Mouse (Mus musculus) T-helper 17 cell (primary cell): Measurements from ENCODE around the gene Fbxl17.

Experiments used
- in situ Hi-C, 2 experiments: fragments of 300-600 bp; cut with MboI, MseI; formaldehyde crosslinking; loops; 1 replicate in 1 of 2; 2 replicates in 1 of 2; pipeline ENCODE4 v1.15.1; 2025; ENCODE audit warnings: high pct_unique_total_duplicates in 2 of 2

Gene Fbxl17

DNA sequence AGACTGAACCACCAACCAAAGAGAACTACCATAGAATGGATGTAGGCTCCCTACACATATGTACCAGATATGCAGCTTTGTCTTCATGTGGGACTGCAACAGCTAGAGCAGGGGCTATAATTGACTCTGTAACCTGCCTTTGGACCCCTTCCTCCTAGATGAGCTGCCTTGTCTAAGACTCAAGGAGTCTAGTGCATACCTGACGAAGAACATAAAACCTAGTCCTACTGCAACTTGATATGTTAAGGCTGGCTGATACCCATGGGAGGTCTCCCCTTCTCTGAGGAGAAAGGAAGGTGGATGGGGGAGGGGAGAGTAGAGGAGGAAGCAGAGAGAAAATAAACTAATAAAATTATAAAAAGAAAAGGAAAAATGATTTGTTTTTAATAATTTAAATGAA lies 273.9 kb downstream of the Fbxl17 start:
- in situ Hi-C loops, result no loop called here

DNA sequence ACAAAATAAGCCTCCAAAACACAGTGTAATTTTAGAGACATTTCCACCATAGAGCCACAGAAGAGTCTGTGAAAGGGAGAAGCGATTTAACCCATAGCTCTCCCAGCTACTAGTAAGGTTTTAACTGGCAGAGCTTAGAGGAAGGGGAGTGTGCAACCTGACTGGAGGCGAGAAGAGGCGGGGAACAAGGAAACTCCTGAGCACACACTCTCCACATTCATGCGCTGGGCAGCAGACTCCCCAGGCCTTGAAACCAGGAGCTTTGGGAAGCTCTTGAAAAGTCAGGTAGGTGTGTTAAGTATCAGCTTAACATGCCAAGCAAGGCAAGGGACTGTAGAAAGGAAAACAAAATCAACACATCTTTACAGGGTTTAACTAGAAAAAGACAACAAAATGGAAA lies 276.1 kb downstream of the Fbxl17 start:
- in situ Hi-C loops, result no loop called here

DNA sequence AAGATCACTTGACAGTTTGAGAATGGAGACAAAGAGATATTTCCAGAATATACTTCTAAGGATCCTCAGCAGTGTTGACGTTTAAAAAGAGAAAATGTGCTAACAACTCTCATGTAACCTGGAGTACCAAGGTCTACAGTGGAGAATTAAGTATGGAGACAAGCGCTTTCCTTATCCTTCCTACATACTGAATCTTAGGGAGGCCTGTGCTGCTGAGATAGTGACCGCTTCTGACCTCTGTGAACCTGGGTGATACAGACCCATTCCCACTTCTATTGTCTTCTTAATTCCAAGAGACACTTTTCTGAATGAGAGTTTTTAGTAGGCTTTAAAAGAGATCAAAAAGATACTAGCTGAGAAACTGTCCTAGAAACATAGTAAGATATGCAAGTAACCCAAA lies 278.2 kb downstream of the Fbxl17 start:
- in situ Hi-C loops, result no loop called here

DNA sequence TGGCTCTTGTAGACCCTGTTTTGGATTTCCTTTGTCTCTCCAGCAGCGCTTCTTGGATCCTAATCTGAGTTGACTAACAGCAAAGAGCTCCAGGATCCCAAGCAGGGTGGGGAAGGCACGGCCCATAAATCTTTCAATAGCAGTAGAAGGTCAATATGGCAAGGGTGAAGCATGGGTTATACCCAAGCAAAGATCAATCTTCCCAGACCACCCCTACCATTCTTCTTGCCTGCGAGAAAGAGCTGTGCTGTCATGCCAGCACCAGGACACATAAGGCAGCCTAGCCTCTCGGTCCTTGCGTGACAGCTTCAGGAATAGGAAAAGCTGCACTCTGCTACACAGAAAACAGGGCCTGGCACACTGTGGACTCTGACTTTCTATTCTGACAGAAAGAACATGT lies 279.0 kb downstream of the Fbxl17 start:
- in situ Hi-C loops, result no loop called here

DNA sequence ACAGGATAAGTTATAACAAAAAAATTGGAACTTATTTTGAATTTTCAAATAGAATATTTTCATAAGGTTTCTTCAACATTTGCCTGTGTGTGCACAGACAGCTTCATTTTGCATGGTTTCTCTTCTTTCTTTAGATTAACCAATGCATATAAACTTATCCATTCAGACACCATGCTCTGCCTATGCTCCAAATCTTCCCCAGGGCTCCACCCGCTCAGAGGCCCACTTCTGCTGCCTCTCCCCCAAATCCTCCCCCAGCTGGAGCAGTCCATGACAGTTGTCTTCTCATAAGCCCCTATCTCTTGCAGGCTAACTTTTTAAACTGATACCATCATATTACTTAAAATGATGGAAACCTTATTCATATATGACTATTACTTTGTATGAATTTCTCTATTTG lies 282.8 kb downstream of the Fbxl17 start:
- in situ Hi-C loops, result no loop called here

DNA sequence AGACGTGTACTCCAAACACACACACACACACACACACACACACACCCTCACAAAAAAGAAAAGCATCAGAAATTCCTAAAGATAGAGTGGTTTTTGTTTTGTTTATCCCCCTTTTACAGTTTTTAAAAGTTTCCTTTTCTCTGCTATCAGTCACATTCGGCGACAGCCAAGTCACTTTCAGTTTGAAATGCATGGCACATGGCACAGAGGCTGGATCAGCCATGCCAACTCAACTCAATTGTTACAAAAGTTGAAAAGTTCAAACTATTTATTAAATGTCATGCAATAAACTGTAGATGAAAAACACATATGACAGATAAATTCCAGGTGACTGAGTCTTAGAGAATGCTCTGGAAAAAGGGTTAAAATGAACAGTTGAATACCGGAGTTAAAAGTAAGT lies 287.8 kb downstream of the Fbxl17 start:
- in situ Hi-C loops, result no loop called here

DNA sequence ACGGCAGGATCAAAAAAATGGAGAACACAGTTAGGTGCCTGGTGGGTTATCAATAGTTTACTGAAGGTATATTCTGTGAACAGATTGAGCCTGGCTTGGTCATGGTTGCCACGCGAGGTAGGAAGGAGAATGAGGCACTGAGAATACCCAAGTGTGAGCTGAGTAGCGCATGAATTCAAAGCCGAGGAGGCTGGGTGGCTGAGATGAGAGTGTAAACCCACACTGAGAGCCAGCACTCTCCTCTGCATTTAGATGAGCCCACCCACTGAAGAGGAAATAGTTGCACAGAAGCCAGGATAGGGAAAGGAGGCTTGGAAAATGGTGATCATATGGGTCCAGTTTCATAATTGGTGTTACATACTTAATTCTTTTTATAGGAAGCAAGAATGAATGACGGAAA lies 290.7 kb downstream of the Fbxl17 start:
- in situ Hi-C loops, result loop anchor here in 1 of 2 experiments (10.0 kb wide), 1 partner anchor 1534 kb away; no protein-coding TSS in a partner anchor

DNA sequence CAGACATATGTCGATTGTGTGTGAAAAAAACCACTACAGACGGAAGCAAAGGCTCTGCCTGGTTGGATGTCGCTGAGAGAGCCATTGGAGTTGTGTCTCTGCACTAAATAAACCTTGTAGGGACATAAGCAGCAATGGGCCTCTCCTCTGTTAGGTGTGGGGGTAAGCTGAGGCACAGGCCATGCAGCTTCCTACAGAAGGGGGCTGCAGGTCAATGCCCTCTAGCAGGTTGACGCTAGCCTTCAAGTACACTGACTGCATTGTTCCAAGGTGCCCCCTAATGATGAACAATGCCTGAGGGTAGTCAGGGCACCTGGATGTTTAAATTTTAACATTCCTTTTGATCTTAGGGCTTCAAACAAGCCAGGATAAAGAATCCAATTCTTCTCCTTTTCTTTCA lies 291.5 kb downstream of the Fbxl17 start:
- in situ Hi-C loops, result loop anchor here in 1 of 2 experiments (10.0 kb wide), 1 partner anchor 1534 kb away; no protein-coding TSS in a partner anchor

DNA sequence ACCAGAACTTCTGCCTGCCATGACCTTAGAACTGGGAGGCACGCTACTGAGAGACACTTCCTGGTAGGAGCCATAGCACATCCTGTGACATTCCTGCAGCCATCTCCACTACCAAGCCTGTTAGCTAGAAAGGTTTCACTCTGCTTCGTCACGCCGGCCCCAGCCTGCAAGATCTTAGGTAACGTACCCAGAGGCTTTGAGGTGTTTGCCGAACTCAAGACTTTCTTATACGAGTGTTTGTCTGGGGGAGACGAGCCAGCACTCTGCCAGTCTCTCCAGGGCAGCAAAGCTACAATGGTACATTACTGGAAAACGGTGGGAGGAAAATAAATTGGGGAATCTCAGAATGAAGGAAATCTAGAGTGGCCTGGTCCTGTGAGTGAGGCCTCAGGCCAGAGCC lies 292.1 kb downstream of the Fbxl17 start:
- in situ Hi-C loops, result loop anchor here in 1 of 2 experiments (10.0 kb wide), 1 partner anchor 1533 kb away; no protein-coding TSS in a partner anchor

DNA sequence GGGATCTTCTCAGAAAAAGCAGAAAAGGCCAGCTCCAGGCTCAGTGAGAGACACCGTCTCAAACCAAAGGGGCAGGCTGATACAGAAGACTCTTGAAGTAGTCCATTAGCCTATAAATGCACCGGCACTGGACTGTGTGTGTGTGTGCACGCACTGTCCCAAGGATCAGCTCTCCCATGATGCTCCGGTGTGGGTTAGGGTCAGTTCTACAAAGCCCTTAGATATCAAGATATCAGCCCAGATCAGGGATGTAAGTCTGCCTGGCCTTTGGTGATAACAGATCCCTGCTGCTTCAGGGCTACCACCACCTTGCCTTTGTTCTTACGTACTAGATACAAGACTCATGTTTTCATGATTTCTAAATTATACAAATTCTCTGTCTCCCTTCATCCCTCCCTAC lies 294.5 kb downstream of the Fbxl17 start:
- in situ Hi-C loops, result loop anchor here in 1 of 2 experiments (10.0 kb wide), 1 partner anchor 1531 kb away; no protein-coding TSS in a partner anchor

DNA sequence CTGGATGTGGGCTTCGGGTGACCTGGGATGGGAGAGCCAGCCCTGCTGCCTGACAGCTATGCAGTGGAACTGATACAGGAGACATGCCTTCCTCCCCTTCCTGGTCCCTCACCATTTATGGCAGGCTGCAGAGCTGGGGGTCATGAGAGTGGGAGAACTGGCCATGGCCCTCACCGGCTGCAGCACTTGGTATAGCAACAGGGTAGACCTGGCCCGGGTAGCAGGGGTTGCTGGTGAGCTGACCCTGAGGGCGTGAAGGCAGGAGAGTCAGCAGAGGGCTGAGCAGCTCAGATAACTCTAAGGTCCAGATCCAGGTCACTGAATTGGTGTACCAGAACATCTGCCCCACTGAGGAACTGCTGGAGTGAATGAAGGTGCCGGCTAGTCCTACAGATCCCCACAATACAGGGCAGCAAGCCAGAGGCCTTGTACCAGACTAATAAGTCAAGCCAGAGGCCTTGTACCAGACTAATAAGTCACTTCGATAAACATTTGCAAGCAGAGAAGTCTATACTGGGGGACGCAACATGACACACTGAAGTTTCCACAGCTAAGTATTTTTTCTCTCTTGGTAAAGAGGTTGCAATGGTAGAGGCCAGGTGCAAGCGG lies 296.1 kb downstream of the Fbxl17 start:
- in situ Hi-C loops, result loop anchor here in 1 of 2 experiments (10.0 kb wide), 1 partner anchor 1529 kb away; no protein-coding TSS in a partner anchor

DNA sequence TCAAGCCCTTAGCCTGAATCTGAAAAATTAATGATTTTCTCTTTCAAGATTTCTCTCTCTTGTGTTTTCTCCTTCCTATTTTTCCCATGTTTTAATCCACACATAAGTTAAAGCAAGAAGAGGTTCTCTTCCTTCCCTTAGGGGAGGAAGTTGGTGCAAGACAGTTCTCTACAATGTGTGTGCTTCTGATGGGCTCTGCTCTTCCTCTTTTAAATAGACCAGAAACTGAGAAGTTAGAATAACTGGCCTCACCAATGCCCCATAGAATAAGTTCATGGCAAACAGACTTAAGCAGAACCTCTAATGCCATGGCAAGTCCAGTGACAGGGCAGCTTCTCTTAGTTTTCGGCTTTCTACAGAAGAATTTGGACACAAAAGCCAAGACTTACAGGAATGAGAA lies 301.1 kb downstream of the Fbxl17 start:
- in situ Hi-C loops, result no loop called here

DNA sequence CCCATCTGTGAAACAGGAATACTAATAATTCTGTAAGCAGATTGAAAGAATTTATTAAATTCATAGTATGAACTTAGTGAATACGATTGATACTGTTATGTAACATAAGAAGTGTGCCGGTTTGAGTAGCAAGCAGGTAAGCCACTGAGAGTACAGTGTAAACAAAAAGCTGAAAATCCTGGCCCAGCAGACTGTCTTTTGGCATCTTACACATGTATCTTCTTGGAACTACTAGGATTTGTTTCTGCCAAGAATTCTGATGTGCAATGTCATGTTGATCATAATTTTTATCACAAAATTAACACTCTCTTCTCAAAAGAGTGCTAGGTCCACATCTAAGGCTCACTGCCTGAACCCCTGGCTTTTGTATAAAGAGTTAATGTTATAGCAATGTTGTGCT lies 304.3 kb downstream of the Fbxl17 start:
- in situ Hi-C loops, result no loop called here

DNA sequence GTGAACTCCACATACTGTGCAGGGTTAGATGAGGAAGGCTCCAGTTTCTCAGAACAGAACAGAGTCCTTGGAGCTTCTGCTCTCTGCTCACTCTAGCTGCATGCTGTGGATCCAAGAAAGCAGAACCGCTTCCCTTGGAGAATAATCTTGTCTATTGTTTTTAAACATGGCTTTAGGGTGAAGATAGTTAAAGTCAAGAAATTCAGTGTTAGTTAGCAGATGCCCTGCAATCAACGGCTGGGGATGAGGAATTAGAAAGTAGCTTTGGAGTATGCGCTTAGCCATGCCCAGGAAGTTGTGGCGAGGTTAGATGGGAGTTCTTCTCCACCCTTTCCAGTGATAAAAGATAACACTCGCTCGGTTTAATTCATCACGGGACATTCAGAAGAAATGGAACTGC lies 306.6 kb downstream of the Fbxl17 start:
- in situ Hi-C loops, result no loop called here

DNA sequence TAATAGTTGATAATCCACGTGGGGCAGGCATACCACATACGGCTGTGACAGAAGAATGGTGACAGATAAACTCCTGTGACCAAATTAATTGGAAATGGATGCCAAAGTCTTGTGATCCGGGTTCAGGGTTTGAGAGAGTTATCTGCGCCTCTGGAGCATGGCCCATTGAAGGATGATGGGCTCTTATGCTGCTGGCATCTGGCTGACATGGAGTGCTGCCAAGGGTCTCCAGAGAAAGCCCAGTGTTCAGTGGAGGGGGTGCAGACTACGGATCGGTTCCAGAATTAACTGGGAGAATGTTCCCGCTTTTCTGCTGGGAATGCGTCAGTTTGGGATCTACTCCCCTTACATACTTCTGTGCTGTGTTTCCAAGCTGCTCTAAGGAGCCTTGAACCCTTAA lies 308.5 kb downstream of the Fbxl17 start:
- in situ Hi-C loops, result no loop called here

DNA sequence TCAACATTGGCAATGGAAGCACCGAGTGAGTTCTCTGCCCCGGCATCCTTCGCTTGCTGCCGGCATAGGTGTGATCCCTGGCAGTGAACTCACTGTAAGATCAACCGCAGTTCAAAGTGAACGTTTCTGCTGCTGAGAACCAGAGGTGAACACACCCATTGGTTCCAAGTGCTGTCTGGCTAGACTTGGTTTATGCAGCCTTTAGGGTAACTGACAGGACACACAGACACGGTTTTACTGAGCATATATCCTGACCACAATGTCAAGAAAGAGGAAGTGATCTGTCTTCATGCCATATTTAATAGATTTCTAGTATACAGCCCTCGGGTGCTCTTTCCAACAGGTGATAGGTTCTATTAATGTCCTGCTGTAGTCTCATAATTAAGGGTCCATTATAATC lies 310.5 kb downstream of the Fbxl17 start:
- in situ Hi-C loops, result no loop called here

DNA sequence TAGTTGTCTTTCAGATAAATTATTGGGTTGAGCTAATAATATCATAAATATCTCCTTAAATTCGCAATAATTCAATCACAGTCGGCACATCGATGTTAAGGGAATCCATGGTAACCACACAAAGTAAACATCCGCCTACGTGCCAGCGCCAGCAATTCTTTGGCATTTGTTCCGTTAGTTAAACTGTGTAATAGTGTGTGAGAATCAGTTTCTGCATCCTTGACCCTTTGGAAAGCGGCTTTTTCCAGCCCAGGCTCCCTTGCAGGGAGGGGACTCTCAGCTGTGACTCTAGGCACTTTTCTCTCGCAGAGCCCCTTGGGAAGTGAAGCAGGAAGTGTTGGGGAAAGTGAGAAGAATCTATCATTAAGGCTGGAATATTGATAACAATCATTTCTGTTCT lies 314.3 kb downstream of the Fbxl17 start:
- in situ Hi-C loops, result no loop called here

DNA sequence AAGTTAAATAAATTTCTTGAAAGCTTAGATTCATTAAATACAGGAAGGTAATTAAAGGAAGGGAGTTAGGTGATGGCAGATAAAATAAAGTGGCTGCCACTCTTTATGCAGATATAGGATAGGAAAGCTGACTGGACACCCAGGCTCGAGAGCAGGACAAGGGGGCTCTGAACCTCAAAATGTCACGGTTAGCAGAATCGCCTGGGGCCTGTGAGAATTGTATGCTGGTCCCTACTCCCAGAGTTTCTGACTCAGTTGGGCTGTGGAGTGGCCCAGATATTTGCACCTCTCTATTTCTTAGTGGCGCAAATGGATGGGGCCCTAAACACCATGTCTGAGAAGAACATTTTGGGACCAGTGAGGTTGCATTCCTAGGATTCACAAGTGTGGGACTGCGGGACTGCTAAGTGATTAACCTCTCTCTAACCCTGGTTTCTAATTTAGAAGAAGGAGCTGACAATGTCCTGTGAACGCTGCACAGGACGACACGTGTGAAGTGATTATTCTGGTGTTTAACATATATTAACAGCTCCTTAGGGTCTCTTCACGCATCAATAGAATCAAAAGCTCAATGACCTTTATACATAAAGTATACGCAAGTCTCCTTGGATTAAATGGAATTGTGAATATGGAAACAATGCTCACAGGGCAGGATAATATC lies 314.8 kb downstream of the Fbxl17 start:
- in situ Hi-C loops, result no loop called here

DNA sequence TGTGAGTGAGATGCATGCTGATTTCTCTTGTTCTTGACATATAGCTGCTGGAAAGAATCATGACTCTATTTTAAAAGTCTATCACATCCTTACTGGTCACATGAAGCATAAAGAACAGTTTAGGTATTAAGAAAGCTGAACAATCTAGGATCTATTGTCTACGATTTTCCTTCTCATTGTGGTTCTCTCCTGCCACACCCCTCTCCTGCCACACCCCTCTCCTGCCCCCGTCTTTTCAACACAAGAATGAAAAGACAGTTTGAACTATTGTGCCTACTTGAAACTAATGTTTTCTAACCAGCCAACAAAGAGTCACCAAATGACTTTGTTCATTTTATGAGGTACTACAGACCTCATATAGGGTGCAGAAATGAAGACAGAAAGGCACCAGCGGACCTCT lies 316.4 kb downstream of the Fbxl17 start:
- in situ Hi-C loops, result no loop called here

DNA sequence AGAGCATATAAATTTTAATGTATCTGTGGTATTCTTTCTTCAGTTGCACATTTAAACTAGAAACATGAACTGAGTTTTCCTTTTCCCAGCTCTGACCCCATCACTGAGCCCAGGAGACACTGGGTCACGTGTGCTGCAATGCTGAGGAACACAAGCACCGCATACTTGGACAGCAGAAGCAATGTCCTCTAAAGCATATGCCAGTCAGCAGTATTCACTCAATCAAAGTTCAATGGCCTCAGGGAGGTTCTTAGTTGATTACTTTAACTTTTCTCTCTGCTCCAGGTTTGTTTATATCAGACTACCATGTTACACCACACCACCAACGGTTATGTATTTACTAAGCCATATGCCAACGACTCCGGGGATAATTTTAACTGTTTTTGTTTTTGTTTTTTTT lies 318.2 kb downstream of the Fbxl17 start:
- in situ Hi-C loops, result no loop called here

DNA sequence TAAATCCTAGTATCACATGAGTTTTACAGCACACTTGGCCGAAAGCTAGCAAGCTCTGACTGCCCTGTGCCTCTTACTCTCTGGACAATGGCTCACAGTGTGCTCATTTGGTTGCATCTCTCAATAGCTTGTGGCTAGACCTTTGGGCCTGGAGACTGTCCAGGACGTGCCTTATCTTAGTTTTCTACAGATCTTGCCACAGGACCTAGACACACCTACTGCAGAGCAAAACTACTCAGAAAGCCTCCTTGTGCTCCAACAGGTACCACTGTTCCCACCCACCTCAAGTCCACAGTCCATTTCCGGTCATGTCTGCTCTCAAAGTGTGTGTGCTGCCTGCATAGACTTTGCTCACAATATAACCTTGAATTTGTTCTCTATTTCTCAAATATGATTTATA lies 319.8 kb downstream of the Fbxl17 start:
- in situ Hi-C loops, result no loop called here

DNA sequence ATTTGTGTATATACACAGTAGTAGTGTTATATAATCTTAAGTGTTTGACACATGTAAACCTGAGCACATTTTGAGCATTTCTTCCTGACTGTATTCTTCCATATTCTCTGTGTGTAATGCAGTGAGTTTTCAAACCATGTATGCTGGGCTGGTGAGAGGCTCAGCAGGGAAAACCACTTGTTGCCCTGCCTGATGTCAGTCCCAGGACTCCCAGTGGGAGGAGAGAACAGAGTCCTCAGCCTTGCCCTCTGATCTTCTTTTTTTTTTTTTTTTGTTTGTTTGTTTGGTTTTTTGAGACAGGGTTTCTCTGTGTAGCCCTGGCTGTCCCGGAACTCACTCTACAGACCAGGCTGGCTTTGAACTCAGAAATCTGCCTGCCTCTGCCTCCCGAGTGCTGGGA lies 321.5 kb downstream of the Fbxl17 start:
- in situ Hi-C loops, result no loop called here

DNA sequence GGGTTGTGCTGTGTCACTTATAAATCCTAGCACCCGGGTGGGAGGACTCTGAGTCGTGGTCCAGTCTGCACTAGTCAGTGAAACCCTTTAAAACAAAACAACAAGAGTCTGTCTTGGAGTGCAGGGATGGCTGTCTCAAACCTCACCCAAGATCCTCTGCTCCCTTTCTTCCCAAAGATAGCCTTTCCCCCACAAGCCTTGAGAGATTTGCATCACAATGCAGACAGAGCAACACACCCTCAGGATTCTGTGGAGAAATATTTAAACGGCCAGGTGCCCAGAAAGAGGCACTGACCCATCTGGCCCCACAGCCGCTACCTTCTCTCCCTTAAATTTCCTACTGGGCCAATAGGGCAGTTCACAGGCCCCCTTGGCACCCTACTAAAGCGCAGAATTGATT lies 323.4 kb downstream of the Fbxl17 start:
- in situ Hi-C loops, result no loop called here
